Mouse (Mus musculus): ENCODE data around the gene Eif4g3. TPM values are rescaled to one million over a fixed set of nuclear protein-coding genes. Genes with fewer than 3 reads are reported as not detected.

The Eif4g3 gene
- polyA plus RNA-seq, 1 experiment = 251 TPM

DNA sequence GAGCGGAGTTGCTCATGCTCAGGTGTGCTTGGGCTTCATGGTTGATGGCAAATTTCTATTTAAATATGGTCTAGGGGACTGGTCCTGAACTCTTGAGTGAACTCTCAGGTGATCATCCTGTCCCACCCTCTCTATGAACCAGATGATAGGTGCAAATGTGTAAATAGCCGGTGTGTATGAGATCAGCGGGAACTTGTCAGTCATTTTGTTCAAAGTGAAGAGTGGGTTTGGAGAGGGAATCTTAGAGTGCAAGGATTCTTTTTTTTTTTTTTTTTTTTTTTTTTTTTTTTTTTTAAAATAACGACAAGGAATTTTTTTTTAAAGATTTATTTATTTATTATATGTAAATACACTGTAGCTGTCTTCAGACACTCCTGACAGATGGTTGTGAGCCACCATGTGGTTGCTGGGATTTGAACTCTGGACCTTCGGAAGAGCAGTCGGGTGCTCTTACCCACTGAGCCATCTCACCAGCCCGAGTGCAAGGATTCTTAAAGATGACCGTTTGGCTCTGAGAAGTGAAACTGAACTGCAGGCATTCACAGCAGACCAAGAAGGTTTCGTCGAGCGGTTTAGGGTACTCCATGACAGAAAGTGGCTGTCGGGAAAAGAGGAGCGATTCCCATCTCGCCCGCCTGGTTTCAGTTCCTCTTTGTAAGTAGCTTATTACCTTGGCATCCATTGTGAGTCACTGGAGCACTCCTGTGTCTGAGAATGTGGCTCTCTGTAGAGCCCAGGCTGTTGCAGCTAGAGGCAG is 21.1 kb downstream of the Eif4g3 start:
- Histone ChIP-seq H3K4me1 (ENCODE audit: control insufficient read depth, insufficient read depth, low read length) (no peaks in the 10 kb centered on the region; the same call in 1 of the 2 replicates), H3K4me3 (ENCODE audit: control insufficient read depth, low read depth, low read length) (no peak overlapping the region), H3K27me3 (ENCODE audit: control insufficient read depth, insufficient read depth, low read length) (no peaks in the 10 kb centered on the region), H3K36me3 (ENCODE audit: control insufficient read depth, insufficient read depth, low read length) (peaks cover 1% of the 10 kb centered on the region), H3K27ac (ENCODE audit: control insufficient read depth, insufficient read depth, low read depth, low read length) (no peak overlapping the region)
- no peak for TF ChIP-seq CTCF (IDR thresholded peaks at IDR 0.05; ENCODE audit: control insufficient read depth, insufficient read depth, insufficient replicate concordance, low read depth, low read length)
- TF ChIP-seq POLR2A (IDR thresholded peaks at IDR 0.05; ENCODE audit: control insufficient read depth, low read depth, low read length) = no peak

DNA sequence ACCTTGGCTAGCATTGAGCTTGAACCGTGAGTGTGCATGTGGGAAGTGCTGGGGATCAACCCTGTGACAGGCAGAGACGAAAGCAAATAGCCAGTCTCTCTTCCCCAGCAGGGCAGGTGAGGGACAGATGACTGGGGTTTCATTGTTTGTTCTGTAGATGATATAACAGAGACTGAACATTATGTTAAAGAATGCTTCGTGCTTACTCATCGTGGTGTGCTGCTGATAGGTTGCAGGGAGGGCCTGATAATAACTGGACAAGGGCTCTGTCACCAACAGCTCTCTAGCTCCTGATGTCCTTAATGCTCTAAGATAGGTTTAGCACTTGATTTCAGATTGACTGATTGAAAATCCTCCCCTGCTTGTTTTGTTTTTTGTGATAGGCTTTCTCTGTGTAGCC is 23.1 kb downstream of the Eif4g3 start:
- TF ChIP-seq CTCF (IDR thresholded peaks at IDR 0.05; ENCODE audit: control insufficient read depth, insufficient read depth, insufficient replicate concordance, low read depth, low read length) = no peak
- TF ChIP-seq POLR2A (IDR thresholded peaks at IDR 0.05; ENCODE audit: control insufficient read depth, low read depth, low read length) = no peak
- H3K27me3 ChIP-seq (ENCODE audit: control insufficient read depth, insufficient read depth, low read length) = no peaks in the 10 kb centered on the region
- H3K36me3 ChIP-seq (ENCODE audit: control insufficient read depth, insufficient read depth, low read length) = peaks cover 1% of the 10 kb centered on the region
- no peaks in the 10 kb centered on the region; the same call in 1 of the 2 replicates for H3K4me1 ChIP-seq (ENCODE audit: control insufficient read depth, insufficient read depth, low read length)
- H3K27ac ChIP-seq (ENCODE audit: control insufficient read depth, insufficient read depth, low read depth, low read length) = no peak overlapping the region
- no peak overlapping the region for H3K4me3 ChIP-seq (ENCODE audit: control insufficient read depth, low read depth, low read length)

GRCm38 (mm10) chr4:138017085-138017637 is 24.3 kb downstream of the Eif4g3 start:
- no peaks in the 10 kb centered on the region for H3K27me3 ChIP-seq (ENCODE audit: control insufficient read depth, insufficient read depth, low read length)
- no peaks in the 10 kb centered on the region; the same call in 1 of the 2 replicates for H3K4me1 ChIP-seq (ENCODE audit: control insufficient read depth, insufficient read depth, low read length)
- no peak overlapping the region for H3K4me3 ChIP-seq (ENCODE audit: control insufficient read depth, low read depth, low read length)
- no peak overlapping the region for H3K27ac ChIP-seq (ENCODE audit: control insufficient read depth, insufficient read depth, low read depth, low read length)
- no peak for TF ChIP-seq POLR2A (IDR thresholded peaks at IDR 0.05; ENCODE audit: control insufficient read depth, low read depth, low read length)
- TF ChIP-seq CTCF (IDR thresholded peaks at IDR 0.05; ENCODE audit: control insufficient read depth, insufficient read depth, insufficient replicate concordance, low read depth, low read length) = no peak
- peaks cover 1% of the 10 kb centered on the region for H3K36me3 ChIP-seq (ENCODE audit: control insufficient read depth, insufficient read depth, low read length)

DNA sequence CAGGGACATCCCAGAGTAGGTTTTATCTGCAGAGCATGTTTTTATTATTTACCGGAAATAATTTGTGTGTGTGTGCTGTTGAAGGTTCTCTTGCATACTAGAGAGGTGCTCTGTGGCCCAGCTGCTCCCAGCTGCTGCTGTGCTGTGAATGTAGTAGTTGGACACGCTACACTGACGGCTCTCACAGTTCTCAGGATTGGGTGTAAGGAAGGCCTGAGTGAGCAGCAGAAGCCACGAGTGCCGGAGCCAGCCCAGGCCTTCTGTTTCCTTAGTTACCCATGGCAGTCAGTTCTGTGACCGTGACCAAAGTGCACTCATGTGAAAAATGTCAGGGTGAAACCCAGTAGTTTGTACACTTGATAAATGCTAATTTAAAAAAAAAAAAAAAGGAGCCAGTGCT is 25.2 kb downstream of the Eif4g3 start:
- no peak for TF ChIP-seq CTCF (IDR thresholded peaks at IDR 0.05; ENCODE audit: control insufficient read depth, insufficient read depth, insufficient replicate concordance, low read depth, low read length)
- TF ChIP-seq POLR2A (IDR thresholded peaks at IDR 0.05; ENCODE audit: control insufficient read depth, low read depth, low read length) = no peak
- Histone ChIP-seq H3K4me1 (ENCODE audit: control insufficient read depth, insufficient read depth, low read length) (no peaks in the 10 kb centered on the region; the same call in 1 of the 2 replicates), H3K27ac (ENCODE audit: control insufficient read depth, insufficient read depth, low read depth, low read length) (no peak overlapping the region), H3K27me3 (ENCODE audit: control insufficient read depth, insufficient read depth, low read length) (no peaks in the 10 kb centered on the region), H3K4me3 (ENCODE audit: control insufficient read depth, low read depth, low read length) (no peak overlapping the region), H3K36me3 (ENCODE audit: control insufficient read depth, insufficient read depth, low read length) (peaks cover 1% of the 10 kb centered on the region)

DNA sequence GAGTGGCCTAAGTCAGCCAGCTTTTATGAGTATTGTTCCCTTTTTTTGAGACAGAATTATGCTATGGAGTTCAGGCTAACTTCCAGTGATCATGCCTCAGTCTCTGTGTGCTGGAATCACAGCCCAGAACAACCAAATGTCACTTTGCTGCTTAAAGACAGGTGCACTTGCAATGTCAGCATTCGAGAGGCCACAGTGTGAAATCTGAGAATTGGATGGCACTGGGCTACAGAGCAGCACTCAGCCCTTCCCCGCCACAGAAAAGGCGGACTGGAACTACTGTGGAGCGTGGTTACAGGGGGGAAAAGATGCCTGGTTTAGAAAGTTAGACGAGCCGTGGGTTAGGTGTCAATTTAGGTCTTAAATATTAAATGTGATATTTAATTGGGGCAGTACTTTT is 27.4 kb downstream of the Eif4g3 start:
- TF ChIP-seq POLR2A (IDR thresholded peaks at IDR 0.05; ENCODE audit: control insufficient read depth, low read depth, low read length) (no peak), CTCF (IDR thresholded peaks at IDR 0.05; ENCODE audit: control insufficient read depth, insufficient read depth, insufficient replicate concordance, low read depth, low read length) (no peak)
- no peak overlapping the region for H3K4me3 ChIP-seq (ENCODE audit: control insufficient read depth, low read depth, low read length)
- H3K36me3 ChIP-seq (ENCODE audit: control insufficient read depth, insufficient read depth, low read length) = peaks cover 1% of the 10 kb centered on the region
- peaks cover 3% of the 10 kb centered on the region; the same call in 1 of the 2 replicates for H3K4me1 ChIP-seq (ENCODE audit: control insufficient read depth, insufficient read depth, low read length)
- H3K27me3 ChIP-seq (ENCODE audit: control insufficient read depth, insufficient read depth, low read length) = no peaks in the 10 kb centered on the region
- no peak overlapping the region for H3K27ac ChIP-seq (ENCODE audit: control insufficient read depth, insufficient read depth, low read depth, low read length)

GRCm38 (mm10) chr4:138021651-138022050 is 28.8 kb downstream of the Eif4g3 start:
- TF ChIP-seq POLR2A (IDR thresholded peaks at IDR 0.05; ENCODE audit: control insufficient read depth, low read depth, low read length) (no peak), CTCF (IDR thresholded peaks at IDR 0.05; ENCODE audit: control insufficient read depth, insufficient read depth, insufficient replicate concordance, low read depth, low read length) (no peak)
- H3K36me3 ChIP-seq (ENCODE audit: control insufficient read depth, insufficient read depth, low read length) = peaks cover 1% of the 10 kb centered on the region; the same call in 1 of the 2 replicates
- no peaks in the 10 kb centered on the region for H3K27me3 ChIP-seq (ENCODE audit: control insufficient read depth, insufficient read depth, low read length)
- H3K4me1 ChIP-seq (ENCODE audit: control insufficient read depth, insufficient read depth, low read length) = peaks cover 3% of the 10 kb centered on the region; the same call in 1 of the 2 replicates
- H3K27ac ChIP-seq (ENCODE audit: control insufficient read depth, insufficient read depth, low read depth, low read length) = no peak overlapping the region
- no peak overlapping the region for H3K4me3 ChIP-seq (ENCODE audit: control insufficient read depth, low read depth, low read length)

- peaks cover 1% of the 10 kb centered on the region; the same call in 1 of the 2 replicates for H3K36me3 ChIP-seq (ENCODE audit: control insufficient read depth, insufficient read depth, low read length)
- H3K4me1 ChIP-seq (ENCODE audit: control insufficient read depth, insufficient read depth, low read length) = peaks cover 3% of the 10 kb centered on the region; the same call in 1 of the 2 replicates
- H3K27ac ChIP-seq (ENCODE audit: control insufficient read depth, insufficient read depth, low read depth, low read length) = no peak overlapping the region
- TF ChIP-seq CTCF (IDR thresholded peaks at IDR 0.05; ENCODE audit: control insufficient read depth, insufficient read depth, insufficient replicate concordance, low read depth, low read length) (no peak), POLR2A (IDR thresholded peaks at IDR 0.05; ENCODE audit: control insufficient read depth, low read depth, low read length) (no peak)
- H3K27me3 ChIP-seq (ENCODE audit: control insufficient read depth, insufficient read depth, low read length) = no peaks in the 10 kb centered on the region
- H3K4me3 ChIP-seq (ENCODE audit: control insufficient read depth, low read depth, low read length) = no peak overlapping the region
Measured at GRCm38 (mm10) chr4:138022761-138023160, 29.9 kb downstream of the Eif4g3 start.
